Mouse (Mus musculus): Measurements from ENCODE around the gene Nphp3. TPM values are rescaled to one million over a fixed set of nuclear protein-coding genes. Genes with fewer than 3 reads are reported as not detected.

Gene Nphp3
- polyA plus RNA-seq, 2 experiments = 5.4 to 25.3 TPM

DNA sequence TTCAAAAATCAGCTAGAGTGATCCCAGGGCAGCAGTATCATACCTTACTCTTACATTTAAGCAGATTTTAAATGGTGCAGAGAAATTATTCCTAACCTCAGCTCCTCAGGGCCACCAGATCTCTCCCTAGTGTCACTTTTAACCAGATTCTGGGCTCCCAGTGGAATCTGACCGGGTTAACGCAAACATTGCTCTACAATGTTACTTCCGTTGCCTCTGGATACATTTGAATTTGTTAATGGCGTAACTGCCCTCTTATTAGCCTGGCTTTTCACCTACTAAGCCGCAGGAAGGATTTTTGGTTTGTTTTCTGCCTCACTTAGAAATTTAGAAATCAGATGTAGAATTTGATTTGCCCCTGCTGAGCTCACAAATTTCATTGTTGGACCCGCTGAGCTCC lies 32.4 kb downstream of the Nphp3 start:
- no peaks in the 10 kb centered on the region for H3K9me3 ChIP-seq (ENCODE audit: control insufficient read depth, low read length)
- no peak overlapping the region for H3K27ac ChIP-seq (replicated peaks; ENCODE audit: low read depth, low read length)
- no peaks in the 10 kb centered on the region for H3K27me3 ChIP-seq (ENCODE audit: control insufficient read depth, insufficient read depth, low read length)
- peaks cover 69% of the 10 kb centered on the region for H3K36me3 ChIP-seq (ENCODE audit: control insufficient read depth, insufficient read depth, low read length)
- WGBS = 73% methylated on average over 6 of the region's 6 CpGs
- H3K4me1 ChIP-seq (ENCODE audit: control insufficient read depth, insufficient read depth, low read length) = no peaks in the 10 kb centered on the region
- H3K4me3 ChIP-seq (replicated peaks; ENCODE audit: low read length) = no peak overlapping the region
- ATAC-seq (ENCODE audit: low FRiP score, low read depth) (no peak), DNase-seq (ENCODE audit: low spot score) (no peak)
- no peak for TF ChIP-seq POLR2A (IDR thresholded peaks at IDR 0.05; ENCODE audit: borderline replicate concordance, extremely low read depth, insufficient read depth, insufficient read length)
- H3K9ac ChIP-seq (ENCODE audit: low read depth, low read length, severe bottlenecking) = no peak overlapping the region
- H3K4me2 ChIP-seq (replicated peaks; ENCODE audit: low read depth, low read length, severe bottlenecking) = no peak overlapping the region

DNA sequence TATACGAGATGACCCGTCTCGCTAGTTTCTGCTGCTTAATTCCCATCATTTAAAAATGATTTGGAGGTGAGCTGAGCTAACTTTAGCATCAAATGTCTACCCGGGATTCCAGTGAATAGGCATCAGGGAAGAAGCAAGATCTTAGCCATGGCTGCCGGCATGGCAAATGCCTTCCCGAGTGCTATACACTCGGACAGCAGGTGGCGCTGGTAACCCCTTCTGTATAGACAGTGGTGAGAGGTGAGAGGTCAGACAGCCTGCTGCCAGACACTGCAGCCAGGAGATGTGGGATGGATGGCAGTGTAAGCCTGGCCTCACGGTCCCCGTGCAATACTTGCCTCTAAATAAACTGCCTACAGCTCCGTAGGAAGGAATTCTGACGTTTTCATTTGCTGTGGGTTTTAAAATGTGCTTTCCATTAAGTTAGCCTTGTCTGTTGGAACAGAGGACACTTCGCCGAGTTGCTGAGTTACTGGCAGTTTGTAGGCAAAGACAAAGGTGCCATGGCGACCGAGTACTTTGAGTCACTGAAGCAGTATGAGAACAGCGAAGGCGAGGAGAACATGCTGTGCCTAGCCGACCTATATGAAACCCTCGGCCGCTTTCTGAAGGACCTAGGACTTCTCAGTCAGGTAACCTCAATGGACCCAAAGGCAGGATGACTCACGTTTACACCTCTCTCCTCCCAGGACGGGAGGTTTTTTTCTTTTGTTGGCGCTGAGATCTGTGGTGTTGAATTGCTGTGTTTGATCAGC lies 33.1 kb downstream of the Nphp3 start:
- ATAC-seq (ENCODE audit: low FRiP score, low read depth) = no peak
- H3K4me2 ChIP-seq (replicated peaks; ENCODE audit: low read depth, low read length, severe bottlenecking) = no peak overlapping the region
- DNase-seq (ENCODE audit: low spot score) = peak; percentile 34
- H3K27ac ChIP-seq (replicated peaks; ENCODE audit: low read depth, low read length) = no peak overlapping the region
- no peak for TF ChIP-seq POLR2A (IDR thresholded peaks at IDR 0.05; ENCODE audit: borderline replicate concordance, extremely low read depth, insufficient read depth, insufficient read length)
- H3K36me3 ChIP-seq (ENCODE audit: control insufficient read depth, insufficient read depth, low read length) = peaks cover 65% of the 10 kb centered on the region
- H3K4me1 ChIP-seq (ENCODE audit: control insufficient read depth, insufficient read depth, low read length) = no peaks in the 10 kb centered on the region
- H3K27me3 ChIP-seq (ENCODE audit: control insufficient read depth, insufficient read depth, low read length) = no peaks in the 10 kb centered on the region
- H3K4me3 ChIP-seq (replicated peaks; ENCODE audit: low read length) = no peak overlapping the region
- H3K9ac ChIP-seq (ENCODE audit: low read depth, low read length, severe bottlenecking) = no peak overlapping the region
- WGBS = 47% methylated on average over 24 of the region's 24 CpGs
- H3K9me3 ChIP-seq (ENCODE audit: control insufficient read depth, low read length) = no peaks in the 10 kb centered on the region

DNA sequence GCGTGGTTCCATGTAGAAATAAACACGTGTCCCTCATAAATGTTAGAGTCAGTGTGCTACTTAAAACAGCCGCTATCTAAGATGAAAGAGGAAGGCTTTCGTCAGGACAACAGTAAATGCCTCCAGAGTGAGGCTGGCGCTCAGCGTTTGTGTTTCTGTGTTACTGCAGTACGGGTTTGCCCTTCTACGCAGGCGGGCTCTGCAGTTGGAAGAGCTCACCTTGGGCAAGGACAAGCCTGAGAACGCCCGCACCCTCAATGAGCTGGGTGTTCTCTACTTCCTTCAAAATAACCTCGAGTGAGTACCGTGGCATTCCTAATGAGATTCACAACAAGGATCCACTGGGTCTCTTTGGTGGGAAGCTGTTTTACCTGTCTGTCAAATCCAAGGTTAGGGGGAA lies 35.9 kb downstream of the Nphp3 start:
- H3K9me3 ChIP-seq (ENCODE audit: control insufficient read depth, low read length) = no peaks in the 10 kb centered on the region
- H3K4me2 ChIP-seq (replicated peaks; ENCODE audit: low read depth, low read length, severe bottlenecking) = no peak overlapping the region
- H3K4me3 ChIP-seq (replicated peaks; ENCODE audit: low read length) = no peak overlapping the region
- H3K4me1 ChIP-seq (ENCODE audit: control insufficient read depth, insufficient read depth, low read length) = no peaks in the 10 kb centered on the region
- H3K9ac ChIP-seq (ENCODE audit: low read depth, low read length, severe bottlenecking) = no peak overlapping the region
- WGBS = 82% methylated on average over 13 of the region's 13 CpGs
- no peak overlapping the region for H3K27ac ChIP-seq (replicated peaks; ENCODE audit: low read depth, low read length)
- TF ChIP-seq POLR2A (IDR thresholded peaks at IDR 0.05; ENCODE audit: borderline replicate concordance, extremely low read depth, insufficient read depth, insufficient read length) = no peak
- DNase-seq (ENCODE audit: low spot score) (no peak), ATAC-seq (ENCODE audit: low FRiP score, low read depth) (no peak)
- peaks cover 65% of the 10 kb centered on the region for H3K36me3 ChIP-seq (ENCODE audit: control insufficient read depth, insufficient read depth, low read length)
- no peaks in the 10 kb centered on the region for H3K27me3 ChIP-seq (ENCODE audit: control insufficient read depth, insufficient read depth, low read length)

- H3K4me2 ChIP-seq (replicated peaks; ENCODE audit: low read depth, low read length, severe bottlenecking) = no peak overlapping the region
- H3K27ac ChIP-seq (replicated peaks; ENCODE audit: low read depth, low read length) = no peak overlapping the region
- no peaks in the 10 kb centered on the region for H3K9me3 ChIP-seq (ENCODE audit: control insufficient read depth, low read length)
- ATAC-seq (ENCODE audit: low FRiP score, low read depth) = no peak
- no peak overlapping the region for H3K4me3 ChIP-seq (replicated peaks; ENCODE audit: low read length)
- DNase-seq (ENCODE audit: low spot score) = no peak
- WGBS = 85% methylated on average over 21 of the region's 21 CpGs
- TF ChIP-seq POLR2A (IDR thresholded peaks at IDR 0.05; ENCODE audit: borderline replicate concordance, extremely low read depth, insufficient read depth, insufficient read length) = no peak
- H3K27me3 ChIP-seq (ENCODE audit: control insufficient read depth, insufficient read depth, low read length) = no peaks in the 10 kb centered on the region
- H3K9ac ChIP-seq (ENCODE audit: low read depth, low read length, severe bottlenecking) = no peak overlapping the region
- no peaks in the 10 kb centered on the region for H3K4me1 ChIP-seq (ENCODE audit: control insufficient read depth, insufficient read depth, low read length)
- peaks cover 60% of the 10 kb centered on the region for H3K36me3 ChIP-seq (ENCODE audit: control insufficient read depth, insufficient read depth, low read length)
Measured at GRCm38 (mm10) chr9:104039031-104039695, 36.8 kb downstream of the Nphp3 start.

DNA sequence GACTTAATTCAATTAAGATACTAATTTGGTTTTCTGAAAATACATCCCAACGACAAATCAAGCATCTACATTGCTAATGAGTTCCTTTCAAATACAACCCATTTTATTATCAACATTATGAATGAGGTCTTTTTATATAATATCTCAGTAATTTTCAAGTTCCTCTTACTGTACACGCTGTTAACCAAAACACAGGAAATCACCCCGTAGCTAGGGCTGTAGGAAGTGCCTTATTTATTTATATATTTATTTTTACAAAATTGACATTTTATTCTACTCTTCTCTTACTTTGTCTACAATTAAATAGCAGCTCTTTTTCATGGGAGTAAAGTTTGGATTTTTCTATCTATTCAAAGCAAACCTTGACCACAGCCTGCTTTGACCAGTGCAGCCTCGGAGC lies 37.4 kb downstream of the Nphp3 start:
- 84% methylated on average over 4 of the region's 4 CpGs for WGBS

More for the DNA sequence above, 37.4 kb downstream of the Nphp3 start:
- Histone ChIP-seq H3K9ac (ENCODE audit: low read depth, low read length, severe bottlenecking) (no peak overlapping the region), H3K27me3 (ENCODE audit: control insufficient read depth, insufficient read depth, low read length) (no peaks in the 10 kb centered on the region), H3K27ac (replicated peaks; ENCODE audit: low read depth, low read length) (no peak overlapping the region), H3K9me3 (ENCODE audit: control insufficient read depth, low read length) (no peaks in the 10 kb centered on the region), H3K4me2 (replicated peaks; ENCODE audit: low read depth, low read length, severe bottlenecking) (no peak overlapping the region), H3K4me3 (replicated peaks; ENCODE audit: low read length) (no peak overlapping the region), H3K36me3 (ENCODE audit: control insufficient read depth, insufficient read depth, low read length) (peaks cover 60% of the 10 kb centered on the region), H3K4me1 (ENCODE audit: control insufficient read depth, insufficient read depth, low read length) (no peaks in the 10 kb centered on the region)
- DNase-seq (ENCODE audit: low spot score) (no peak), ATAC-seq (ENCODE audit: low FRiP score, low read depth) (no peak)
- no peak for TF ChIP-seq POLR2A (IDR thresholded peaks at IDR 0.05; ENCODE audit: borderline replicate concordance, extremely low read depth, insufficient read depth, insufficient read length)

All from limb, embryonic 14.5 days (tissue).